Mouse (Mus musculus) lung, postnatal 14 days (tissue): ENCODE measurements around the gene Crygn.
"Not testable (repeated sequence)": the region's sequence is repeated elsewhere in the genome, so short reads cannot be mapped to it uniquely, and the experiment has no call there.

ENCODE experiments used
- DNase-seq: peaks from one replicate; pipeline ENCODE4 v3.0.0; 2021

Crygn gene

GRCm38 (mm10) chr5:24757816-24758215 is at the start of gene Crygn:
Gene Crygn (minus strand): TSS chr5:24758008.
- no peak for DNase-seq

- DNase-seq = no peak
Measured at GRCm38 (mm10) chr5:24805222-24805621, 47.4 kb upstream of the Crygn start.

GRCm38 (mm10) chr5:24804661-24805060 is 46.9 kb upstream of the Crygn start:
- DNase-seq = no peak

- no peak for DNase-seq
Measured at GRCm38 (mm10) chr5:24801841-24802624, 44.2 kb upstream of the Crygn start.

- no peak for DNase-seq
Measured at GRCm38 (mm10) chr5:24800416-24800815, 42.6 kb upstream of the Crygn start.

- no peak for DNase-seq
Measured at GRCm38 (mm10) chr5:24798639-24799038, 40.8 kb upstream of the Crygn start.

- no peak for DNase-seq
Measured at GRCm38 (mm10) chr5:24797858-24798257, 40.0 kb upstream of the Crygn start.

GRCm38 (mm10) chr5:24792961-24793360 is 35.2 kb upstream of the Crygn start:
- no peak for DNase-seq

- DNase-seq = no peak
Measured at GRCm38 (mm10) chr5:24782957-24783356, 25.1 kb upstream of the Crygn start.

- no peak for DNase-seq
Measured at GRCm38 (mm10) chr5:24781048-24781447, 23.2 kb upstream of the Crygn start.

- peak; percentile 44 for DNase-seq
Measured at GRCm38 (mm10) chr5:24779881-24780512, 22.2 kb upstream of the Crygn start.

GRCm38 (mm10) chr5:24779321-24779720 is 21.5 kb upstream of the Crygn start:
- DNase-seq = no peak

- DNase-seq = no peak
Measured at GRCm38 (mm10) chr5:24778843-24779140, 21.0 kb upstream of the Crygn start.

GRCm38 (mm10) chr5:24778082-24778842 is 20.5 kb upstream of the Crygn start:
- DNase-seq = no peak

- DNase-seq = no peak
Measured at GRCm38 (mm10) chr5:24776681-24777080, 18.9 kb upstream of the Crygn start.

GRCm38 (mm10) chr5:24774549-24774948 is 16.7 kb upstream of the Crygn start:
- not testable (repeated sequence) for DNase-seq

- DNase-seq = no peak
Measured at GRCm38 (mm10) chr5:24756931-24757330, 877 bp downstream of the Crygn start.

GRCm38 (mm10) chr5:24752175-24752498 is 5.7 kb downstream of the Crygn start:
- DNase-seq = no peak

- peak; percentile 65 for DNase-seq
Measured at GRCm38 (mm10) chr5:24751305-24752174, 6.3 kb downstream of the Crygn start.

- peak; percentile 92 for DNase-seq
Measured at GRCm38 (mm10) chr5:24750321-24751304, 7.2 kb downstream of the Crygn start.

- no peak for DNase-seq
Measured at GRCm38 (mm10) chr5:24749731-24750130, 8.1 kb downstream of the Crygn start.

GRCm38 (mm10) chr5:24747533-24747932 is 10.3 kb downstream of the Crygn start:
- DNase-seq = no peak
